Mouse (Mus musculus) lung, adult 18-20 months (tissue): Measurements from ENCODE around the gene Aldh3b2.

Experiments
- DNase-seq, 2 experiments: peaks; one replicate each; pipeline ENCODE4 v3.0.0; 2022; ENCODE audit warnings: mixed read lengths in 2 of 2

The Aldh3b2 gene

GRCm38 (mm10) chr19:3988066-3988465 is 15.9 kb downstream of the Aldh3b2 start:
- DNase-seq: no peak

DNA sequence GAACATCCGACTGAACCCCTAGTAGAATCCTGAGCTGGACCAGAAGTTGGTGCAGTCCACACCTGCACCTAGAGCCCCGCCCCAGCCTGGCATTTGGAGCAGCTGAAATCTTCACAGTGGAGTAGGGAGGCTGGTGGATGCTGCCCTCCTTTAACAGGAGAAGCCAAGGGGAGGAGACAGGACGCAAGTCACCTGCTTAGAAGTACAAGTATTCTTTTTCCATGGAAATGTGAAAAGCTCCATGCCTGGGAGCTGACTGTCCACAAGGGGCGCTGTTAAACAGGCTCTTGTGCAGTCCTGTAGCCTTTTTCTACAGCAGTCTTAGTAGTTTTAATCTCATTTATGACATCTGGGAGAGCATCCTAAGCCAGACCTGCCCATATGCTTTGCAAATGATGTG is 16.6 kb downstream of the Aldh3b2 start:
- DNase-seq: no peak

DNA sequence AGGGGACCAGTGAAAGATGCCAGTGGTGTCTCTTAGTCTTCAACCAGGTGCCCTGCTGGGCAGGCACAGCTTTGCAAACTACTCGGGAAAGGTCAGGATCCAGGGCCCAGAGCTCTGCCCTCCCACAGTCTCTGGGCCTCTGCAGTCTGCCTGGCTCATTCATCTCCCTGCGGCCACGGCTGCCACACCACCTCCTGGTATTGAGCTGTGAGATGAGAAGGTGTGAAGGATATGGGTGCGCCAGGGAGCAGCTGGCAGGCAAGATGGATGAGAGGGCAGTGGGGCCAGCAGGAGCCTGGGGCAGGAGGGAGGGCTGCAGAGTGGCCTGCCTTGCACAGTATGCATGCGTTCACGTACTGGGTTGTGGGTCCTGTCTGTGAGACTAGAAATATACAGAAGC is 18.7 kb downstream of the Aldh3b2 start:
- DNase-seq: no peak

- DNase-seq: no peak
Observed at GRCm38 (mm10) chr19:3991562-3991961, 19.4 kb downstream of the Aldh3b2 start.

DNA sequence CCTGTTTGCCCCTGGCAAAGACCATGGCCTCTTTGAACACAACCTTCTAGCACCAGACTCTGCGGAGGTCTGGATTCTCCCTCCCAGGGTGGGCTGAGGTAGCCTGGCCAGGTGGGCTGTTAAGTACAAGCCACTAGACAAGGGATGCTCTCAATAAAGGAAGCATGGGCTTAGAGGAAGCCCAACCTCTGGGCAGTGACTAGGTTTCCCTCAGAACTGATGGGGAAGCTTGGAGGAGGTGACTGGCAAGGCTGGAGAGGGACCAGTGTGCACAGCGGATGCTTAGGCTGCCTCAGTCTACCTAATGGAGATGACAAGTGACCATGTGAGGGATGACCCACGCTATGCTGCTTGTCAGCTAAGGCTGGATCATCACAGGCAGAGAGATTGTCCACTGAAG is 19.8 kb downstream of the Aldh3b2 start:
- no peak for DNase-seq

GRCm38 (mm10) chr19:3992416-3992815 is 20.3 kb downstream of the Aldh3b2 start, which contains the start of gene Tbx10:
Tbx10 (plus strand) TSS chr19:3992752.
- DNase-seq: no peak

- no peak for DNase-seq
Observed at GRCm38 (mm10) chr19:3994932-3995331, 22.8 kb downstream of the Aldh3b2 start.

DNA sequence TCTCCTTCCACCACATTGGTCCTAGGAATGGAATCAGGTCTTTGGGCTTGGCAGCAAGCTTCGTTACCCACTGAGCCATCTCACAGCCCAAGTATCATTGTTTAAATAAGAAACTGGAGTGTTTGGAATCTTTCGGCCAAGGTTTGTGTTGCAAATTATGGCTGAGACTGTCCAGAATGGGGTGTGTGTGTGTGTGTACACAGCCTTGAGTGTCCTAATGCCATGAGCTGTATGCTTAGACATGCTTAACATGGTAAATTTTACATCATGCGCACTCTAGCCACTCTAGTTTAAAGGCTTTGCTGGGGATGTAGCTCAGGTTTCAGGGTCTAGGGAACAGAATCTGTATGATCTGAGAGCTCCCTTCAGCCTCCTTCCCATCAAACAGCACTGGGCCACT is 23.4 kb downstream of the Aldh3b2 start:
- peak; percentile 30 to 36 for DNase-seq

- no peak for DNase-seq
Observed at GRCm38 (mm10) chr19:3996106-3996505, 24.0 kb downstream of the Aldh3b2 start.

DNA sequence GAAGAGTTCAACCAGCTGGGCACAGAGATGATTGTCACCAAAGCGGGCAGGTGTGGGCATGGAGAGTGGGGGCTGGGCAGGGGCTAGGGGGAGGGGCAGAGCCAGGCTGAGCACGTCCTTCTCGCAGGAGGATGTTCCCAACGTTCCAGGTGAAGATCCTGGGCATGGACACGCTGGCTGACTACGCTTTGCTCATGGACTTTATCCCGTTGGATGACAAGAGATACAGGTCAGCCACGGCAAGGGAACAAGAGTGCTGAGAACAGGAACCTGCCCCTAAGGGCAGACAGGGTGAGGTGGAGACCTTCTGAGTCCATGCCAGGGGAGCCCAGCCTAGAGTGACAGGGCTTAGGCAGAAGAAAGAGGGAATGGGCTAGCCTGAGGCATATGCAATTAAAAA is 24.6 kb downstream of the Aldh3b2 start:
- DNase-seq: no peak

- no peak for DNase-seq
Observed at GRCm38 (mm10) chr19:3997231-3997630, 25.1 kb downstream of the Aldh3b2 start.

DNA sequence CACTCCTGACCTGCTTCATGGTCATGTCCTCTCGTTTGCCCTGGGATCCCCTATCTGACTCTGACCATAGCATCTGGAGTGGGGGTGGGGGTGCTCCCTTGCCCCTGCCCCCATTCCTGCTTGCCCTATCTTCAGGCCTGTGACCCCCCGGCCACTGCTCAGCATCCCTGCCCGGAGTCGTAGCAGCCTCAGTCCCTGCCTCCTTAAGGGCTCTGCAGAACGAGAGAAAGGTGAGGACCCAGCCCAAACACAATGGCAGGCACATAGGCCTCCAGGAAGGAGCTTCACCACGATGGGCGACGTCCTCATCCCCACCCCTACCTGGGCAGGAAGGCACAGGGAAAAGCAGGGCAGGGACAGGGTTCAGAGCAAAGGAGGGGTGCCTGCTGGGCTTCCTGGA is 26.2 kb downstream of the Aldh3b2 start:
- no peak for DNase-seq

DNA sequence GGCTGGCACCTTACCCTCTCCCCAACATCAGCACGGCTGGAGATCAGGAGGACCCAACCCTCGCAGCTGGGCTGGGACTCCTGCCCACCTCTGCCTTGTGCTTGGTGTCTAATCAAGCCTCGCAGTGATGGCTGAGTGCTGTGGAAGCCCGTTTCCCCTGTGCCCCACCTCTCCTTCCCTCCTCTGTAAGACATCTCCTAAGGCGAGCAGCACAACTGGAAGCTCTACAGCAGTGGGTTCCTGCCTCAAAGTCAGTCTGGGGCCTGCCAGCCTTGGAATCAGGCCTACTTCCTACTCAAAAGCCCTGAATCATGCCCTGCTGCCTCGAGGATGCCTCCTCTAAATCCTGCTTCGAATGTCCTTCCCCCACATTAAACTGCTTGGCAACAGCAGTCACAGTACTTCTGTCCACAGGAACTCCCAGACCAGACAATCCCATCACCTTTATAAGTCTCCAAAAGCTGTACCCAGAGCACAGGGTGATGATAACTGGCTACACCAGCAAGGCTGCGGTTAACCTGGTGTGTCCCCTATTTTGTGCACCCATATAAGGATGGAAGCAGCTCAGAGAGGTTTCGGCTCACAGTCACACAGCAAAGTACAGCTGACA is 27.1 kb downstream of the Aldh3b2 start:
- no peak for DNase-seq

DNA sequence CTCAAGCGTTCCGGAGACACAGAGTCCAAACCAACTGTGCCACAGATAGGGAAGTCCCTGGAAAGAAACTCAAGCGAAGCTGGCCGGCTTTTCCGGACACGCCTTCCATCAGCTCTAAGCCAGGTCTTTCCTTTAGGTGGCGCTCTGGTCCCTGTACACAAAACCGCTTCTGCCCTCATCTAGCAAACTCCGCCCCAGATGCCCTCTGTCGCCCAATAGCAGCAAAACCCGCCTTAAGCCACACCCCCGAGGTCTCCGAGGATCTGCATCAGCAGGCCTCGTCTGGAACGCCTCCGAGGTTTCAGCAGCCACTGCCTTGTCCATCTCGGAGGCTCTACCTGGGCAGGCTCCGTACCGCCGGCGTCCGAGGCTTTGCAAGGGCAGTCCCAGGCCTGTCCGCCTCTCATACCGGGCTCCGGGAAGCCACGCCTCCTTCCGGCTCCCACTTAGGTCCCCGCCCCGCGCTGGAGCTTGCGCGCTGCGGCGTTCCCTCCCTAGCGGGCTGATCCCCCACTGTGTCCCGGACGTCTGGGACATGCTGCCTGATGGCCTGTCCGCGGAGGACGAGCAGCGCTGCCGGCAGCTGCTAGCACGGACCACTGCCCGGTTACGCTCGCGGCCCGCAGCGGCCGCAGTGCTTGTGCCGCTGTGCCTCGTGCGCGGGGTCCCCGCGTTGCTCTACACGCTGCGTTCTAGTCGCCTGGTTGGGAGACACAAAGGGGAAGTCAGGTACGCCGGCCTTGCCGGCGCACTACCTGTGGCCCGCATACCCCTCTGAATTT is 28.2 kb downstream of the Aldh3b2 start, which contains the start of the genes Nudt8 and Gm49405:
Nudt8 (plus strand) TSS at position 462 of the 782 bp plus-strand sequence.
Gm49405 (plus strand) TSS at position 508 of the 782 bp plus-strand sequence.
- peak; percentile 97 to 98 for DNase-seq

DNA sequence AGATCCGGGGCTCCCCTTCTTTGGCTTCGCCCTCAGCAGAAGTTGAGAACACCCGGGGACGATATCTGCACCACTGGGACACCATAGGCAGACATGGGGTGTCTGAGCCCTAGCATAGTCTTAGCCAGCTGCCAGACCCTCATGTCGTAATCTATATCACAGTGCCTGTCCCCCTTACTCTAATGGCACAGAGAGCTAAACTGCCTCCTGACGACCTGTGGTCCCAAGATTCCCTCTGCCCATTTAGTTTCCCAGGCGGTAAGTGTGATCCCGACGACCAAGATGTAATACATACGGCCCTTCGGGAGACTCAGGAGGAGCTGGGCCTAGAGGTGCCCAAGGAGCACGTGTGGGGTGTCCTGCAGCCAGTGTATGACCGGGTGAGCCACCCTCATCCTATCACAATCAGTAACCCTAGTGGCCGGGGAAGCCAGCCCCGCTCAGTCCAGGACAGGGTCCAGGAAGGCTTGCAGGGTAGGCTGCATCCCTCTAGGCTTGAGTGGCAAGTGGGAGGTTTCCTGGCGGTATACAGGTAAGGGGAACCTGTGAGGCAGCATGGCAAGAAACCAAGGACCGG is 28.9 kb downstream of the Aldh3b2 start:
- no peak for DNase-seq

DNA sequence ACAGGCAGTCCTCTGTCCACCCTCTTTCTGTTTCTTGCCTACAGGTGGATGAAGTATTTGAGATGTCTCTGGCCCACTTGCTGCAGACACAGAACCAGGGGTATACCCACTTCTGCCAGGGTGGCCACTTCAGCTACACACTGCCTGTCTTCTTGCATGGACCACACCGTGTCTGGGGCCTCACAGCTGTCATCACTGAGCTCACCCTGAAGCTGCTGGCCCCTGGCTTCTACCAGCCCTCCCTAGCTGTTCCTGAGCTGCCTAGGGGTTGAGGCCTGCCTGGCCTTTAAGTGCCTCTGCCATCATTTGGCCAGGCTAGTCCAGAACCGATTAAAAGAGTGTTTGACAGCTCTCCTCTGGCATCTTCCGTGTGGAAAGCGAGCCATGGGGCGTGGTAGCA is 29.6 kb downstream of the Aldh3b2 start:
- DNase-seq: no peak

DNA sequence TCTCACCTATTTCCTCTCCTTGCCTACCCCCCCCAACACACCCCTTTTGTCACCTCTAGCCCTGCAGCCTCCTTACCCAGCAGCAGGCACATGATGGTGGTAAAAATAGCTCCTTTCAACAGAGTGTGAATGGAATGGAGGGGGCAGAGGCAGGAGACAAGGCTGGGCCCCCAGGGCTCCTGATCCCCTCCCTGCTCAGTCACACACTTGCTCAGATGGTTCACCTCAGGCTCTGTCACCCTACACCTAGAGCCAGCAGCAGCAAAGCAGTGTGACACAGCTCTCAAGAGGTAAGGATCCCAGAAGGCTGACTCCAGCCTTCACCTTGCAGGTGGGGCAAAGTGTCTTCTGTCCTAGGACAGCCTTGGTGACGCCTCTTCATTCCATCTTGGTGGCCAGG is 31.0 kb downstream of the Aldh3b2 start, which contains the start of gene Doc2g:
Doc2g (plus strand) TSS at position 202 of the 400 bp plus-strand sequence.
- no peak for DNase-seq

DNA sequence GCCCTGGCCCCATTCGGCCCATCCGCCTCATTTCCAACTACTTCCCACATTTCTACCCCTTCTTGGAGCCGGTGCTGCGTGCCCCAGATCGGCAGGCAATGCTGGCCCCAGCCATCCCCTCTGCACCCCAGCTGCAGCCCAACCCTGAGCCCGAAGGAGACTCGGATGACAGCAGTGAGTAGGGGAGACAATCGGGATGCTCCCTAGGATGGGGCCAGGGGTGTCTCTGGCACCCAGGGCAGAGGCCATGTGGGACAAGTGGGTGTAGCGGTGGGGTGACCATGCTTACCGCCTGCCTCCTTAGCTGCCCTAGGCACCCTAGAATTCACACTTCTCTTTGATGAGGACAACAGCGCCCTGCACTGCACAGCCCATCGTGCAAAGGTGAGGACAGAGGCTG is 31.5 kb downstream of the Aldh3b2 start:
- no peak for DNase-seq

- no peak for DNase-seq
Observed at GRCm38 (mm10) chr19:4004331-4004730, 32.2 kb downstream of the Aldh3b2 start.

GRCm38 (mm10) chr19:4005091-4005490 is 33.0 kb downstream of the Aldh3b2 start:
- DNase-seq: no peak

DNA sequence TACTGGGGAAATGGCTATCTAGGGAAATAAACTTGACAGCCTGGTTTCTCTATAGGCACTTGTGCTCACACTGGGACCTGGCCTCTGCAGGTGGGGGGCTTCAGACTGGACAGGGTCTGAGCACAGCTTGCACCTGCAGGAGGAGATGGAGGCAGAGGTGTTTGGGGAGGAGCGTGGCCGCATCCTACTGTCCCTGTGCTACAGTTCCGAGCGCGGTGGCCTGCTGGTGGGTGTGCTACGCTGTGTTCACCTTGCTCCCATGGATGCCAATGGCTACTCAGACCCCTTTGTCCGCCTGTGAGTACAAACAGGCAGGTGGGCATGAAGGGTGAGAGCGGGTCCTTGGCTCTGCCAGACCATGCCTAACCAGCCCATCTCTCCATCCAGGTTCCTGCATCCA is 33.8 kb downstream of the Aldh3b2 start:
- DNase-seq: no peak

DNA sequence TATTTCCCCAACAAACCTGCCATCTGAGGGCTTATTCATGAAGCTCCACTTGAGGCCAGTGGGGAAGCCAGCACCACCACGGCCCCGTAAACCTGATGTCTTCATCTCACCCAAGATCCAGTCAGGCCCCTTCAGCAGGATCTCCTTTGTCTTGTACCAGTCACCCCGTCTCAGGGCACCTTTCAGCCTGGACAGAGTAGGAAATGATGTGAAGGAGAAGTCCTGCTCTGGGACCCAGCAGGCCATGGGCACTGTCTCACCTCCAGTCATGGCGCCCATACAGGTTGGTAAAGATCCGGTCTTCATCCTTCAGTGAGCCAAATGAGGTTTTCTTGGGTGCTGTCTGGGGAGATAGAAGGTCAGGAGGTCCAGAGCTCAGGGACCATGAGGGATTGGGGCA is 39.0 kb downstream of the Aldh3b2 start:
- DNase-seq: no peak

DNA sequence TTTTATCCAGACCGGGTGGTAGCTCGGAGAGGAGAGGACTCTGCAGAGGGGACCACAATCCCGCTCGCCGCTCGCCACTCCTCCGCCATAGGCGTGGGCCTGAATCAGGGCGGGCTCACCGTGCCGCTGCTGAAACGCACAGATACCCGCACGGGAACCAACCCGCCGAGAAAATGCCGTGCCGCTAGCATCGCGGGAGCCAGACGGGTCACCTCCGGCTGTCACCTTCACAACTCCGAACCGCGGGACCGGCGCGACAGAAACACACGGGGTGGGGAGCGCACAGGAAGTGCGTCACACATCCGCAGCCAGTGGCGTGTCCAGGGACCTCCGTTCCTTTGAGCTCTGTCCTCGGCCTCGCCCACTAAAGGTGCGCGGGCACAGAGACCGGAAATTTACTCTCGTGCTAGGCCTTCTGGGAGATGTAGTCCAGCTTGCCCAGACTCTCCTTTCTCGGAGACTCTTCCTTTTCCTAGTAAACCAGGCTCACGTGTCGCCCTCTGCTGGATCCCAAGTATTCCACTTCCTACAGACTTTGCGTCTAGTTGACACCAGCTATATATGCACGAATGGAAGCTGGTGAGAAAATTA is 40.4 kb downstream of the Aldh3b2 start, which contains the start of gene Ndufv1:
Ndufv1 (minus strand) TSS at position 375 of the 591 bp plus-strand sequence.
- peak; percentile 99 for DNase-seq
